Mouse (Mus musculus) ES-CJ7 (cell line): ENCODE measurements around the gene Zfp263.

Experiments
- DNase-seq: peaks from one replicate; pipeline ENCODE4 v3.0.0; 2011; ENCODE audit warnings: low read depth, low spot score

The Zfp263 gene

GRCm38 (mm10) chr16:3743503-3744185, at the start of gene Zfp263:
TSS of gene Zfp263 (plus strand) at chr16:3744093.
- peak; percentile 99 for DNase-seq

- no peak for DNase-seq
Measured at GRCm38 (mm10) chr16:3699281-3699680, 44.6 kb upstream of the Zfp263 start.

GRCm38 (mm10) chr16:3700893-3701292, 43.0 kb upstream of the Zfp263 start:
- no peak for DNase-seq

GRCm38 (mm10) chr16:3706680-3707079, 37.2 kb upstream of the Zfp263 start:
- DNase-seq = no peak

- no peak for DNase-seq
Measured at GRCm38 (mm10) chr16:3714731-3715130, 29.2 kb upstream of the Zfp263 start.

GRCm38 (mm10) chr16:3717980-3718379, 25.9 kb upstream of the Zfp263 start, which contains the start of gene Mefv:
TSS of gene Mefv (minus strand) at chr16:3718097.
- DNase-seq = no peak

GRCm38 (mm10) chr16:3723231-3723630, 20.7 kb upstream of the Zfp263 start:
- no peak for DNase-seq

- no peak for DNase-seq
Measured at GRCm38 (mm10) chr16:3727980-3728720, 15.7 kb upstream of the Zfp263 start.

GRCm38 (mm10) chr16:3732612-3733011, 11.3 kb upstream of the Zfp263 start:
- DNase-seq = no peak

- no peak for DNase-seq
Measured at GRCm38 (mm10) chr16:3733198-3733732, 10.6 kb upstream of the Zfp263 start.

- DNase-seq = no peak
Measured at GRCm38 (mm10) chr16:3742466-3742865, 1.4 kb upstream of the Zfp263 start.

GRCm38 (mm10) chr16:3744186-3744700, 350 bp downstream of the Zfp263 start:
- no peak for DNase-seq

- DNase-seq = no peak
Measured at GRCm38 (mm10) chr16:3745656-3746055, 1.8 kb downstream of the Zfp263 start.

- no peak for DNase-seq
Measured at GRCm38 (mm10) chr16:3748976-3749375, 5.1 kb downstream of the Zfp263 start.

- no peak for DNase-seq
Measured at GRCm38 (mm10) chr16:3771603-3772002, 27.7 kb downstream of the Zfp263 start.

GRCm38 (mm10) chr16:3776365-3776764, 32.5 kb downstream of the Zfp263 start:
- DNase-seq = no peak

GRCm38 (mm10) chr16:3777986-3778385, 34.1 kb downstream of the Zfp263 start:
- peak; percentile 82 for DNase-seq

- no peak for DNase-seq
Measured at GRCm38 (mm10) chr16:3781237-3781636, 37.3 kb downstream of the Zfp263 start.

GRCm38 (mm10) chr16:3788394-3788793, 44.5 kb downstream of the Zfp263 start:
- no peak for DNase-seq
